Mouse (Mus musculus): Measurements from ENCODE around the gene Gm17387.

DNA sequence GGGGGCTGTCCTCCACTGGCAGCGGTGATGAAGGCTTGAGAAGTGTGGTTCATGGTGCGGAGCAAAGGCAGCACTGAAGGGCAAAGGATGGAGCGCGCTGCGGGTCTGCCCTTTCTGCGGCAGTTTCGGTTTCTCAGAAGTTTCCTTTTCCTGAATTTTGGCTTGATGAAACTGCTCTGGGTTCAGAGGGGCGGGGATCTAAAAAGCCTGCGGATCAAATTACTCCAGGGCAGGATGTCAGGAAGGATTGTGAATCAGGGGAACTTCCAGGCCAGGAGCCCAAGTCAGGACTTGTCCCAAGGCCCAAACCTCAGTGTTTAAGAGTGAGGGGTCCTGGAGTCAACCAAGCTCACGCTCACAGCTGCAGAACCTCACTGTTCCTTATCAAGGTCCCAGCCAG is 18.3 kb upstream of the Gm17387 start, which contains the start of gene Ifitm3:
- TF ChIP-seq TAL1 (IDR thresholded peaks at IDR 0.05; ENCODE audit: low read length), result no peak
- no peak for TF ChIP-seq GATA1 (IDR thresholded peaks at IDR 0.05; ENCODE audit: low read length)

Data from erythroblast, embryonic 14.5 days (primary cell).